Mouse (Mus musculus) spleen, adult 2 months (tissue): ENCODE measurements around the gene Ppp1r14c.

Experiments
- CTCF ChIP-seq: fragments of 200-500 bp; IDR thresholded peaks from 2 replicates; pipeline ENCODE4 v1.5.1; 2011; ENCODE audit warnings: mild to moderate bottlenecking, inconsistent platforms; ENCODE audit not compliant: insufficient read depth, insufficient read length, insufficient replicate concordance; ENCODE audit errors: extremely low read depth
- POLR2A ChIP-seq: fragments of 200-500 bp; IDR thresholded peaks from 2 replicates; pipeline ENCODE4 v1.6.1; 2011; ENCODE audit warnings: low read depth, low read length, inconsistent platforms

GRCm38 (mm10) chr10:3411639-3412038 lies 45.8 kb downstream of the Ppp1r14c start:
- TF ChIP-seq POLR2A, result no peak
- TF ChIP-seq CTCF, result no peak
